Mouse (Mus musculus) inflammation-experienced regulatory T-cells, adult 6 months (primary cell): ENCODE measurements around the gene Rimklb. TPM values are rescaled to one million over a fixed set of nuclear protein-coding genes. Genes with fewer than 3 reads are reported as not detected.
"Not testable (repeated sequence)": the region's sequence is repeated elsewhere in the genome, so short reads cannot be mapped to it uniquely, and the experiment has no call there.

Experiments
- ATAC-seq: one replicate; pipeline ENCODE4 v1.8.0; 2017
- polyA plus RNA-seq, 3 experiments: library from polyadenylated mRNA; unstranded; fragments of 100-300 nt; shearing (Covaris generic); gene quantifications; one replicate each; pipeline ENCODE4 v1.2.1; 2017

The Rimklb gene
- under 1 TPM in 1 of 3 experiments, not detected in 2; 0.09 TPM for polyA plus RNA-seq

DNA sequence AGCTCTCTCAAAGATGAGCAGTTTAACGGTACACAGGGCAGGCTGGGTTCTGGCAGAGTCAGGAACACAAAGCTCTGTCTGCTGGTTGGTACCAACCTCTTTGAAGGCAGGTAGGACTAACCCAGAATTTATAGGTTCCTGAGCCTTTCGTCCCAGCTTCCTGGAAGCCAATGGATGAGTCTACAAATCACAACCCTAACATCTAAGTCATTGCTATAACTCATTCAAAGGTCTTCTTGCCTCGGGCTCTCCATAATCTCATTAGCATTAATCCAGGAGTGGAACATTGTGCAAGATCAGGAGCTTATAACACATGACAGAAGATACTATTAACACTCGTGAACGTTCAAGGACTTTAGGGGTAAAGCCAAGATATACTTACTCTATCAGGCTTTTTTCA lies at the start of gene Rimklb:
Gene Rimklb (minus strand): TSS at position 101 of the 400 bp plus-strand sequence.
- ATAC-seq: no peak

DNA sequence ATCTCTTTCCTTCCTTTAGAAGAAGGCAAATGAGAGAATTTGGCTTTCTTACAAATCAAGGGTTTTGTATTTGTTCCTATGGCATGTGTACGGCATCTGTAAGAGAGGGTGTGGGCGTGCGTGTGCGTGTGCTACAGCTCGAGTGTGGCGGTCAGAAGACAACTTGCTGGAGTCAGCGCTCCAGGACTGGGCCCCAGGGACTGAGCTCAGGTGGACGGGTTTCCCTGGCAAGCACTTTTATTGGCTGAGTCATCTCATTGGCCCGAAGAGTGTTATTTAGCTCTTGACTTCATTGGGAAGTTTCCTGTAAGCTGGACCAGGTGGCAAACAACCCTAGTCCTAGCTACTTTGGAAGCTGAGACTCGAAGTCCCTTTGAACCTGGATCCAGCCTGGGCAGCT lies 47.4 kb upstream of the Rimklb start:
- ATAC-seq: no peak

DNA sequence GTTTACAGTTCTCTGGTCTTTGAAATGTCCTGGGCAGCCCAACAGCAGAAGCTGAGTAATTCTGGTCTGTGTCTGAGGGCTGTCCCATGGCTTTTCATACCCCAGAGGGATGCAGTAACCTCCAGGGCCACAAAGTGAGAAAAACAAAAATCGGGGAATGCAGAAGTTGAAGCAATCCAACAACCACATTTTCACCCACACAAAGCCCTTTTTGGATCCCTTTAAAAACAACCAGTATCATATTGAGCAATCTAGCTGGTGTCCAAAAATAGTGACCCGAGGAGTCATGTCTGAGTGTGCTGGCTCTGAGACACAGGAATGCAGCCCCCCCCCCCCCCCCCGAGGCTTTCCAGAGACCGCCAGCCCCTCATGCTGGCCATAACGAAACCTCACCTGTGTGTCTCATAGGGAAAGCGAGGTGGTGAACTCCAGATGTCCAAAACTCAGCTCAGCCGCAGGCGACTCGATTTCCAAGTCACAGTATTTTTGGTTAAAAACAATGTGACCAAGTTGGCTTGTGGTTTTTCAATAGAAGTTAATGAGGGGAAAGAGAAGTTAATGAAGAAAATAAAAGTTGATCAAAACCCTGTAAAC lies 46.8 kb upstream of the Rimklb start:
- ATAC-seq: no peak

DNA sequence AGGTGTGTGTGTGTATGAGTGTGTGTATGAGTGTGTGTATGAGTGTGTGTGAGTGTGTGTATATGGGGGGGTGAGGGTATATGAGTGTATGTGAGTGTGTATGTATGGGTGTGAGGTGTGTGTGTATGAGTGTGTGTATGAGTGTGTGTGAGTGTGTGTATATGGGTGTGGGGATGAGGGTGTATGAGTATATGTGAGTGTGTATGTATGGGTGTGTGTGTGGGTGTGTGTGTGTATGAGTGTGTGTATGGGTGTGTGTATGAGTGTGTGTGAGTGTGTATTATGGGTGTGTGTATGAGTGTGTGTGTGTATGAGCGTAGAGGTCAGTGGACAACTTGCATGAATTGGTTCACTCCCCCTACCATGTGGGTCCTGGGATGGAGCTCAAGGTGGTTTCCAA lies 46.1 kb upstream of the Rimklb start:
- ATAC-seq: no peak

DNA sequence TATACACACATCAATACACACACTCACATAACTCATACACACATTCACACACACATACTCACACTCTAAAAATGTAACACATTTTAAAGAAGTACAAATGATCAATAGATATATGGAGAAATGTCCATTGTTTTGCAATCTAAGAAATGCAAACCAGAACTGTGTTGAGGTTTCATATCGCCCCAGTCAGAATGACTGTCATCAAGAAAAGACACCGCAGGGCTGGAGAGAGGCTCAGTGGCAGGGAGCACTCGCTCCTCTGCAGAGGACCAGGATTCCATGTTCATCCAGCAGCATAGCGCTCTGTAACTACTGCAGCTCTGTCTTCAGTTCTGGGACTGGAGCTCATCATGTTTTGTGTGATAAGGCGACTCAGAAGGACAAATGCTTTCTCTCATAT lies 45.0 kb upstream of the Rimklb start:
- no peak for ATAC-seq

DNA sequence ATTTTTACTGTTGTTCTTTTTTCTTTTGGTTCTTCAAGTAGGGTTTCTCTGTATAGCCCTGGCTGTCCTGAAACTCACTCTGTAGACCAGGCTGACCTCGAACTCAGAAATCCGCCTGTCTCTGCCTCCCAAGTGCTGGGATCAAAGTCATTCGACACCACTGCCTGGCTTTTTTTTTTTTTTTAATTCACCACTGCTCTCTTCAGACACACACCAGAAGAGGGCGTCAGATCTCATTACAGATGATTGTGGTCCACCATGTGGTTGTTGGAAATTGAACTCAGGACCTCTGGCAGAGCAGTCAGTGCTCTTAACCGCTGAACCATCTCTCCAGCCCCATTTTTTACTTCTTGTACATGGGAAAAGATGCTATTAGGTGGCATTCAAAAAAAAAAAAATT lies 43.9 kb upstream of the Rimklb start:
- ATAC-seq: not testable (repeated sequence)

DNA sequence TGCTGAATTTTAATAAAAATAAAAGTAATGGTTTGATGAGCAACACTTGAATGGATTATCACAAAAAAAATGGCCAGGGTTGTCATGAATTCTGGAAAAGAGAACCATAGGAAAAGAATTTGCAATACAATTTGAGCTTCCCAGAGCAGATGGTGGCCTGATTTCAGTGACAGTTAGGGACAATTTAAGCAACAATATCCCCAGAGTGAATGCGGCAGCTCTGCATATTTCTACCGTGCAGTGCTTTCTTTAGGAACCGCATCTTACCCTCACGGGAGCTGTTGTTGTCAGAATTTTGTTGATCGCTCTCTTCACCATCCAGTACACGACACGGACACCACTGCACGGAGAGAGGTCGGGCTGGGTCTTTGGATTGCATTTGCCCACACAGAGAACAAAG lies 41.0 kb upstream of the Rimklb start:
- ATAC-seq: no peak

DNA sequence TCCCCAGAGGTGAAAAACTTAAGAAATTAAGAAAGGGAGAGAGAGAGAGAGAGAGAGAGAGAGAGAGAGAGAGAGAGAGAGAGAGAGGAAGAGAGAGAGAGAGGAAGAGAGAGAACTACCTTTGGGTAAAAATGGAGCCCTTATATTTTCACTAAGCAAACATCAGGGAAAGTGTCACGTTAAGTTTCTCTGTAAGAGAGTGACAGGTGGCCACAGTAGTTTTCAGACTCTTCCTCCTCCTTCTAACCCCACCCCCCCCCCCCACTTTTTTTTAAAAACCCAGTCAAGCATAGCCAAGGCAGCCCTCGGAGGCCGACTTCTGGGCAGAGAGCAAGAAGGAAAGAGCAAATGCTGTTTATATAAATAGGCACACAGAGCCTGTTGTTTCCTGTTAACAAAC lies 35.5 kb upstream of the Rimklb start:
- ATAC-seq: no peak

DNA sequence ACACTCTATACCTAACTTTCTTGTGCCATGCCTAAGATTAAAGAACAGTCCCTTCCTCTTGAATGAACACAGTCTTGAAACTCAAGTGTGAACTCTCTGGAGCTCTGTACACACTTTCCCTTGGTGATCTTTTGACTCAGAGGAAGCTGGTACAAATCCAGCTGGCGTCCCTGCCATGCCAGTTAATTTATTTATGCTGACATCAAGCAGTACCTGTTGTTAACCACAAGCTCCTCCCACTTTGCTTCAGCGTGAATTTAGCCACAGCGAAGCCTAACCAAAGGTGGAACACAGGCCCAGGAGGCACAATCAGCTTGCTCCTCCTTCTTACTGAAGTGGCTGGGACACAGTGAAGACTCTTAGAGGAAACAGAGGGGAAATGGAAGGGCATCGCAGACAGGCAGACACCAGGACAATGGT lies 34.3 kb upstream of the Rimklb start:
- ATAC-seq: peak; percentile 91

DNA sequence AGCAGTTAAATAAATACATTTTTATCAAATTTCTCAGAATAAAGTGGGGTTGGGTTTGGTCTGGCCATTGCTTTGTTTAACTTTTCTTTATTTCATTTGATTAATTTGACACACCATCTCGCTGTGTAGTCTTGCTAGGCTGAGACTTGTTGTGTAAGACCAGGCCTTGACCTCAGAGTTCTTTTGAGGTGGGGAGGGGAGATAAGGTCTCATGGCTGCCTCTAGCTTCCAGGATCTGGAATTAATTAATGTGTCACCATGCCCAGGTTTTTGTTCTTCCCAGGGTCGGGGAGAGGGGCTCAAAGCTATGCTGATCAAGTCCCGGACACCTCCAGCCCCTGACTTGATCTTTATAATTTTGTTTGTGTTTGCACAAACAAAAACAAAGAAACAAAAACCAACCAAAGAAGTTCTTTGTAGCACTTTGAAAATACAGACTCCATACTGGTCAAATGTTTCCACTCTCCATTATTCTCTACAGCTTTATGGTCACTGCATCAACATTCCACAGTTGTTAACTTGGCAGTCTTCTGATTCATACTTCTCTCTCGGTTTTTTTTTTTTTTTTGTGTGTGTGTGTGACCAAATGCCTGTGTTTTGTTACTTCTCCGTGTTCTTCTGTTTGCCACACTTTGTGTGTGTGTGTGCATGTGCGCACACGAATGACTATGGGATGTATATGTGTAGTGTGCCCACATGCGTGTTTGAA lies 33.1 kb upstream of the Rimklb start:
- ATAC-seq: no peak

DNA sequence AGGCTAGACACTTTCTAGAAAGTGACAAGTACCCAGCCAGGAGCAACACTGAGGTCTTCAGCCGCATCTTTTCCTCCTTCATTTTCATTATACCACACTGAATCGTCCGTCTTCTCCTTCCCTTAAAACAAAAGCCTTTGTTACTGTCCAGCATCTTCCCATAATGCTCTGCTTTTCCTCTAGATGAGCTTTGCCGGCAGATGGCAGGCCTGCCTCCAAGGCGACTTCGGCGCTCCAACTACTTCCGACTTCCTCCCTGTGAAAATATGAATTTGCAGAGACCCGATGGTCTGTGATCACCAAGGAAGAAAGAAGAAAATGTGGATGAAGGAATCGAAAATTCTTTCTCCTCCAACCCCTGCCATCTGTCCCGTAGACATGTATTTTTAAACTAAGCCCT lies 29.6 kb upstream of the Rimklb start:
- no peak for ATAC-seq

DNA sequence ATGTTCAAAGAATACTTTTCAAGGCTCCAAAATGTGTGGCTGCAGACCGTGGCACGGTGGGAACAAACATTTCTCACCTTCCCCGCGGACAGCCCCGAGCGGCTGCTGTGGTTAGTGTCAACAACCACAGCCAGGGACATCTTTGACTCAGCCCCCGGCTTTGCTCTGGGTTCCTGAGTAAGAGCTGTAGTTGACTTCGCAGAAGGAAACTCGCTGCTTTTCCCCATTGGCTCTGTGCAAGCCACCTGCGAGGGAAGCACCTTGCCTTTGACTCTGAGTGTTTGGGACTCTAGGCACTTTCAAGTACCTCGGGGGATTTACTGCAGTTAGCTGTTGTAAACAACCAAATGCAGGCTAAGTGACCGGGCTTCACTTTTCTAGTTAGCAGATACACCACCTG lies 29.0 kb upstream of the Rimklb start:
- peak; percentile 94 for ATAC-seq

DNA sequence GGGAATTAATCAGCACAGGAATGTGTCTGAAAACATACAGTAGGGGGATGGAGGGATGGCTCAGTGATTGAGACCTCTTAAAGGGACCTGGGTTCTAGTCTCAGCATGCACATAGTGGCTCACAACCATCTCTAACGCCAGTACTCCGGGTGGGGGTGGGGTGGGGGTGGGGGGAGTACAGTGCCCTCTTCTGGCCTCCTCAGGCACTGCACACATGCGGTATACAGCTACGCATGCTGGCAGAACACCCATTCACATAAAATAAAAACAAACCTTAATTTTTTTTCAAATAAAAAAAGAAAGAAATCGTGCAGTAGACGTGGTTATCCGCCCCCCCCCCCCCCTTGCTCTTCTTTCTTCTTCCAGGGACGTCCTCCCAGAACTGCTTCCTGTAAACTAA lies 24.7 kb upstream of the Rimklb start:
- ATAC-seq: no peak

DNA sequence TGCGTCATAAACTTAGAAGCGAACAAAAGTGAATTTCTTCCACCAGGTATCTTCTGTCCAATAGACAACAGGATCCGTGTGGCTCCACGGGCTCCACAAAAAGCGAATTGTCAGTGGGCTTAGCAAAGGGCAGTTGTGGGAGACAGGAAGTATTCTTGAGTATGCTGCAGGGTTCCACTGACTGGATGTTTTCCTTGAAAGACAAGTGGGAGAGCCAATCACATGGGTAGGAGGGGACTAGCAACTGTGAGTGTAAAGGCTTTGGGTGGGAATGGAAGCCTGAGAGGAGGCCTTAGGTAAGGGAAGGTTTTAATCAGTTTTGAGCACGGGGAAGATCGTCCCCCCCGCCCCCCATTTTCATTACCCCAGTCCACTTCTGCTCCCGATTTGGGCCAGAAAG lies 24.0 kb upstream of the Rimklb start:
- no peak for ATAC-seq

DNA sequence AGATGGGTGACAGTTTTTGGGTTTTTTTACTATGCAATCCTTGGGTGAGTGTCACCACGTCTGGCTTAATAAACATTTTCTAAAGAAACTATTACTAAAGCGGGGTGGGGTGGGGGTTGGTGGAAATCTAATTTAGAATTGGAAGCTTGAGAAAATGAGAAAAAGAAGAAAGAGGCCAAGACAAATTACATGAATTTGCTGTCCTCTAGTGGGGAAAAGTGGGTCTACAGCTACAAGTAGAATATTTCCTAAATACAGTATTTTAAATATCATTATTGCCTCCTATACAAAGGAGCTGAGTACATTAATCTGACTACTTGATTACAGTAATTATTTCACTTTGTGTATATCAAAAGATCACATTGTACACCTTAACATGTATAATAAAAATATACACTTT lies 20.8 kb upstream of the Rimklb start:
- no peak for ATAC-seq

DNA sequence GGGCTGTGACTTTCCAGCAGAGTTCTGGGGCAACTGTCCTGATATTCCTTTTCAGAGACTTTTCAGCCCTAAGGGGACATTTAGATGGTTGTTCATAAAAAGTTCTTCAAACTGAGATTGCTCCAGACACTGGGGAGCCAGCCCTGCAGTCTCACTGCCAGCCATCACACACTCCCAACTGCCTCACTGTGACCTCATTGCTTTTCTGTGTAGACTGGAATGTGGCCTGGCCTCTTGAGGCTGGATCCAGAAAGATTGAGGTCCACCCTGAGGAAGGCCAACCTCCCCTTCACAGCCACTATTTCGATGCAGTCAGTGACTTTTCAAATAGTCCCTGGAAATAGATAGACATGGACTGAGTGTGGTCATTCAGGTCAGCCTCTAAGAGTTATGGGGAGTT lies 19.1 kb upstream of the Rimklb start:
- ATAC-seq: no peak

DNA sequence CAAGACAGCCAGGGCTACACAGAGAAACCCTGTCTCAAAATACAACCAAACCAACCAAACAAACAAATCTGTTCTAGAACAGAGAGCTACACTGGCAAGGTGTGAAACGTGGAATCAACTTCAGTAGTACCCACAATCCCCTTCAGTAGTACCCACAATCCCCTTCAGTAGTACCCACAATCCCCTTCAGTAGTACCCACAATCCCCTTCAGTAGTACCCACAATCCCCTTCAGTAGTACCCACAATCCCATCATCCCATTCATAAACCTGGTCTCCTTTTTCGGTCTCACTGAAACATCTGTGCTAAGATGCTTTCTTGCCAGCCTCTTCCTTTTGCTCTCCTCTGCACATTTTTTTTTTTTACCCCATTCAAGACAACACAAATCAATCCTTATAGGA lies 17.2 kb upstream of the Rimklb start:
- ATAC-seq: not testable (repeated sequence)

DNA sequence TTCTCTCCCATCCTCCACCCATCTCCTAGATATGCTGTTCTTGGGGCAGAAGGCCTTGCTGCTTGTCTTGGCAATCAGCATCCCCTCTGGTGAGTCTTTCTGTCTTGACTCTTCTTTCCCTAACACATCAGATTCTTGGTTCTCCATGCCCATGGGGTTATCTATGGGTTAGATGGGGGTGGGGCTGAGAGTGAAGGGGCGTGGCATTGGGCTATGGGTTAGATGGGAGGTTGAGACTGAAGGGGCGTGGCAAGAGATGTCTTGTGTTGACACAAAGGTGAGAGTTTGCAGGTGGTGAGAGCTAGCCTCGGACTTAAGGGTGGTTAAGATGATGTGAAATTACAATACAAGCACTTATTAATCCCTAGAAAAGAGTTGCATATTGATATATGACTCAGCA lies 15.8 kb upstream of the Rimklb start:
- no peak for ATAC-seq

DNA sequence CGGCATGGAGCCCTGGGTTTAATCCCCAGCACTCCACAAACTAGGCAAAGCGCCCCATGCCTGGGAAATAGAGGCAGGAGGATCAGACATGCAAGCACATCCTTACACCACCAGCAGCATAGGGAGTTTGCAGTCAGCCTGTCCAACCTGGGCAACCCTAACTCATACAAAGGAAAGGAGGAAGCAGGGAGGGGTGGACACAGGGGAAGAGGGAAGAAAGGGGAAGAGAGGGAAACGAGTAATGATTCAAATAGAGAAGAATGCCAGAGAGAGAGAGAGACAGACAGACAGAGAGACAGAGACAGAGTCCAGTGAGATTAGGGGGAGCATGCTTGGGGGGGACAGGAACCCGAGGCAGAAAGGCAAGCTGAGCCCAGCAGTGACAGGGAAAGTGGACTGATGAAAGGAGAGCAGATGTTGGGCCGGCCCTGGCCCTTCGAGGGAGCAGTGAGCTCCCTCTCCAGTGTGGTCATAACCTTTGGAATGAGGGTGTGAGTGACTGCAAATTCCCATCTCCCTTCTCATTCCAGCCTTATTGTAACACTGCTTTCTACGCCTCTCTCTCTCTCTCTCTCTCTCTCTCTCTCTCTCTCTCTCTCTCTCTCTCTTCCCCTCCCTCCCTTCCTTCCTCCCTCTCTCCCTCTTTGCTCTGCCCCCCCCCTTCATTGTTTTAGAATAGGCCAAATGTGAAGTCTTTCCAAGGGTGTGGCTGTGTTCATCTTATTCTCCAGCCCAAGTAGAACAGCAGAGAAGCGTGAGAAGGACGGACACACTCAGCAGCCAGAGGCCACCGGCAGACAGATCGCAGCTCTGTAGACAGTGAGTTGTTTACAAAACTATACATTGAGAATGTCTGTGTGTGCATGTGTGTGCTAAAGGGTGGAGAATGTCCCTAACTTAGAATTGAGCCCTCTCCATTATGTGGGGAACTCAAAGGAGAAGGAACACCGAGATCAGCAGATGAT lies 14.6 kb upstream of the Rimklb start:
- no peak for ATAC-seq

DNA sequence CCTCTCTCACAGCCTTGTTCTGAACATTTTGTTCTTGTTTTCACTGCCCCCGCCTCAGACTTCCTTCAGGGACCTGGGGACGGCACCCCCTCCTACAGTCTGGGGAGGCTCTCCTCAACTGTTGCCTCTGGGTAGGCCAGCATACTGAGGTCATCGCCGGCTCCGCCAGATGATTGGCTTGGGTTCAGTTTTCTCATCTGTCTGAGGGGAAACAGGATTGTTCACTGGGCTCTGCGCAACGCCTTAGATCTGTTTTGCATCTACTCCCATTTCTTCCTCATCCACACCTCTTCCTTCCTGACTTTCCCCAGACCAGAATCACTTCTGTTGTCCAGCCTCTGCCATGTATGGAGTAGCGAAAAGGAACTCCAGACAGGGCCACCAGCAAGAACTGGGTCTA lies 9.9 kb upstream of the Rimklb start:
- ATAC-seq: no peak

DNA sequence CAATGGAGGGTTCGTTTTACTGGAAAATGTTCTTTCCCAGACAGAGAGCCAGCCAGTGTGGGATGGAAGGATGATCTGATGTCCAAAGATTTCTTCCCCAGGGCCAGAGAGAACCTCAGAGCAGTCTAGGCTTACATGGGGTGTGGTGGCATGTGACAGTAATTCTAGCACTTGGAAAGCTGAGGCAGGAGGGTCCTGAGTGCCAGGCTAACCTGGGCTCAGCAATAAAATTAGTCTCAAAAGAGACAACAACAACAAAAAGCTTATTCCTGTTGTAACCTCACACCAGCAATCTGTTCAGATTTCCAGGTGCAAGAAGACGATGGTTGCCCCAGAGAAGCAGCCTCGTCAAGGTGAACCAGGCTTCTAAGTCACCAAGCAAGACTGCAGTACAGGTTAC lies 7.0 kb upstream of the Rimklb start, which contains the start of gene Mfap5:
Gene Mfap5 (plus strand): TSS at position 301 of the 400 bp plus-strand sequence.
- no peak for ATAC-seq

DNA sequence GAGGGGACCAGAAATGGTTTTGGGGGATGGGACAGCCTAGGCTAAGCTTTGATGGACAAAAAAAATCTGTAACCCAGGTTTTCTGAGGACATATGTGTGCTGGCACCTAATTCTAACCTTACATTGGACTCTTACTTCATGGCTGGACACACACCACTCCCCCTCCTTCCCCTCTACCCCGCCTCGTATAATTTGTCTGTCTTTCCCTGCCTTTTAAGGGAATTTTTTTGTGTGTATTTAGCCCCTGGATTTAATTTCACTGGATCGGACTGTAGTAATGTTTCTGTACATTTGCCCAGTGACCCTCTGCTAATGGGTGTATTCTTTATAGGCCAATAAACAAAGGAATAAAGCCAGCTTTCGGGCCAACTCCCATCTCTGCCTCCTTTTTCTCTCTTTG lies 6.5 kb upstream of the Rimklb start:
- no peak for ATAC-seq

DNA sequence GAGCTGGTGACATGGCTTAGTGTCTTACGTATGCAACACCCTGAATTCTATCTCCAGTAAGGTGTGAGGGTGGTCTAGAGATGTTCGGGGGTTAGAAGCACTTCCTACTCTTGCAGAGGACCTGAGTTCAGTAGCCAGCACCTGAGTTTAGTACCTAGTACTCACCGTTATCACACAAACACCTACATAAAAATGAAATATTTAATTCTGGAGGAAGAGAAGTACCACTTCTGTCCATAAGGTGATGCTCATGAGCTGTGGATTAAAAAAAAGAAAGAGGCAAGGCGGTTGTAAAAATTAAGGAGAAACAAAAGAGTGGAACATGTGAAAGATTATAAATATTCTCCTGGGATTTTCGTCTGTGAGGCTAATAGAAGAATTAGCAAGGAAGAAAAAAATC lies 2.1 kb downstream of the Rimklb start:
- peak; percentile 44 for ATAC-seq
